Mouse (Mus musculus) adrenal gland, adult 8-10 months (tissue): Measurements from ENCODE around the gene Rbl2. TPM values are rescaled to one million over a fixed set of nuclear protein-coding genes. Genes with fewer than 3 reads are reported as not detected.

Experiments used
- DNase-seq: peaks from one replicate; pipeline ENCODE4 v3.0.0; 2022
- total RNA-seq, 4 experiments: library from RNA; stranded (reverse); gene quantifications; 2 replicates each; pipeline ENCODE4 v1.2.4; 2022

Rbl2 gene
- total RNA-seq, 4 experiments from 2014 or later = 45.4 to 58.2 (median 54.8) TPM

GRCm38 (mm10) chr8:91170914-91171313 lies 101.1 kb downstream of the Rbl2 start:
- DNase-seq = no peak

GRCm38 (mm10) chr8:91171605-91172004 lies 101.7 kb downstream of the Rbl2 start:
- no peak for DNase-seq

Other genes starting within 250 kb of the Rbl2 start
- 100 to 1,000 TPM in 2 of 4 experiments, 10 to 100 TPM in 2; 62.9 to 122 (median 86.9) TPM for gene Chd9, start 241.7 kb upstream of the Rbl2 start, total RNA-seq
- 10 to 100 TPM; 43.1 to 58.7 (median 48.4) TPM for gene Aktip, start 129.9 kb downstream of the Rbl2 start, total RNA-seq
- gene Rpgrip1l, start 243.2 kb downstream of the Rbl2 start, total RNA-seq = 10 to 100 TPM in 2 of 4 experiments, 1 to 10 TPM in 2; 4.8 to 14.5 (median 10.4) TPM
- gene Fto, start 243.5 kb downstream of the Rbl2 start, total RNA-seq = 100 to 1,000 TPM in 1 of 4 experiments, 10 to 100 TPM in 3; 73.8 to 102 (median 86.6) TPM